Mouse (Mus musculus) heart, adult 9 months (tissue): ENCODE results near the gene Vps45.

Source experiments
- DNase-seq, 2 experiments: peaks; one replicate each; pipeline ENCODE4 v3.0.0; 2022; ENCODE audit warnings: low spot score in 2 of 2

The Vps45 gene

DNA sequence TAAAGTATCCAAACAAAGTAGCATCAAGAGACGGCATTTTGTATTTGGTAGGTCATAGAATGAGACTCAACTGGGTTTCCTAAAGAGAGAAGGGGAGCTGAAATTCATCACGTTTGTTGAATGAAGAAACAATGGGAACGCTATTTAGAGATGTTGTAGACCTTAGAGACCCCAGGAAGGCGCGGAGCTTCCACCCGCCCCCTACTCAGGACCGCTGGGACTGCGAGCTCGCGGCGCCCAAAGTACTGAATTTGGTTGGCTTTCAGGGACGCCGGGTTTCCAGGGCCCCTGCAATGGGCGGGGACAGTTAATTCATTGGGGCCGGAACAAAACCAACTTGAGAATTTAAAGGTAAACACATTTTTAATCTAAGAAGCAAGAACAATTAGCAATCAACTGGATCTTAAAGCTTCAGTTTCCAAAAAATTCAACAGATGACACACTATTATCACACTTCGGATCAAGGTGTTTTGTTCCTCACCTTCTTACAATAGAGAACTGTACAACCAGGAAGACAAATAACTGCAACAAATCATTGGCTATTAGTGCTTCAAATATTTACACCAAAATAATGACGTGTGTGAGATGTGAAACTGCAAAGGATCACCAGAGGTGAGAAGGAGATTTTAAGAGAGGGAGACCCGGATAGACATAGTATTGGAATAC, at the start of gene Vps45:
Gene Vps45 (minus strand): TSS at position 236 of the 666 bp plus-strand sequence.
- DNase-seq, result peak; percentile 60 to 70

GRCm38 (mm10) chr3:96106151-96106550, 47.9 kb upstream of the Vps45 start:
- no peak for DNase-seq

GRCm38 (mm10) chr3:96105232-96105747, 47.0 kb upstream of the Vps45 start:
- peak; percentile 19 to 28 for DNase-seq

DNA sequence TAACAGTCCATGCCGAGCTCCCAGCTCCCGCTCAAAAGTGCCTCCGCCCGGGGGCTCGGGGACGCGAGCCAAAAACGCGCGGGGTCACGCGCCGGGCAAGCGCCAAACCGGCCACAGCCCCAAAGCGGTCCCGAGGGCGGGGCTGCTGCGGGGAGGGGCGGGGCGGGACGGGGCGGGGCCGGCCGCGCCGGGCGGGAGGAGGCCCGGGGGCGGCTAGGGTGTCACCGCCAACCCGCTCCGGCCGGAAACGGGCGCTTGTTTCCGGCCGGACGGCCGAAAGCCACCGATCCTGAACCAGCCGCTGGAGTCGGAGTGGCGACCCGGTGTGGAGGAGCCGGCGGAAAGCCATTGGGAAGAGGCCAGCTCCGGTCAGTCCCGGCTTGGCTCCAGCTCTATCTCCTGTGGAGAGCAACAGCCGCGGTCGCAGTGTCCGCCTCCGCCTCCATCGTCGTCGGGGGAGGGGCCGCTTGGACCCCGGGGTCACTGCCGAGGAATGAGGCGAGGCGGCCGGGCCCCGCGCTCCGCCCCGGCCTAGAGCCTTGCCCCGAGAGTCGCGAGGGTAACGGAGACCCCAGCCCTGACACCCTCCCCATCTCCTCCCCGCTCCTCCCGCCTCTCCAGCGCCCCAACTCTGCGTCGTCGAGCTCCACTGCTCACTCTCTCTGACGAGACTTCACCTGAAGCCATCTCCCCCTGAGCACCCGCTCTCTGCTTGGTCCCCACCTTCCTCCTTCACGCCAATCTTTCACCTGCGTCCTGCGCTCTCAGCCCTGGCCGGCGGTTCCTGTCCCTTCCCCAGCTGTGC, 46.2 kb upstream of the Vps45 start, which contains the start of gene Otud7b:
Gene Otud7b (plus strand): TSS at position 267 of the 805 bp plus-strand sequence.
- peak; percentile 81 to 83 for DNase-seq

GRCm38 (mm10) chr3:96103901-96104260, 45.6 kb upstream of the Vps45 start:
- no peak for DNase-seq

DNA sequence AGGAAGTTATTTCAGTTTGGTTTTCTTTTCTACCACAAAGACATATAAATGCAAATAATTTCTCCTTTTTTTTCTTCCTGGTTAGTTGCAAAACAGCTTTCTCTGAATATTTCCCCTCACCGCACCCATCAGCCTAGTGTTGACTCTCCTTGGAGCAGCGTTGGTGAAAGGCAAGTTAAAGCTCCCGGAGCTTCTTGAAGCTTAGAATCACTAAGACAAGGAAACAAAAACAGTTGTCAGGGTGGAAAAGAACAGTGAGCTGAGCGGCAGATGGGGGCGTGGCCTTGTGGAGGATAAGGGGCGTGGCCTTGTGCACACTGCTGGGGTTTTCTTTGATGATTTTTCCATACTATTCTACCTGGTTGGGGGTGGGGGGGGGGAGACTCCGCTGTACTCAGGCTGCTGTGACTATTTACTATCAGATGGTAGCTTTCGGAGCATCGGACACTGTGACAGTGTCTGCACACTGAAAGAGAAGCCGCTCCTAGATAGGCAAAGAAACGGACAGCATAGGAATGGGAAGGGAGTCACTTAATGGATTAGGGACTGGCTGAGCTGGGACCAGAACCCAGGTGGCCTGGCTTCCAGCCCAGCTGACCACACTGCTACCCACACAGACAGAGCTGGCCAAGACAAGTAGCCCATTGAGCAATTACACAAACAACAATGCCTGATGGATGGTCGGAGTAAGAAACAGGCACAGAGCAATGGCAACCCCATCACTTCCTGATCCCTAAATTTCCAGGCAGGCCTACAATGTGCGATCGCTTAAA, 44.0 kb upstream of the Vps45 start:
- DNase-seq, result peak; percentile 15 to 42

GRCm38 (mm10) chr3:96098616-96099267, 40.5 kb upstream of the Vps45 start:
- DNase-seq, result peak; percentile 40 to 65

GRCm38 (mm10) chr3:96098168-96098567, 39.9 kb upstream of the Vps45 start:
- no peak for DNase-seq

GRCm38 (mm10) chr3:96094203-96094602, 35.9 kb upstream of the Vps45 start:
- DNase-seq, result peak; percentile 11 to 37

GRCm38 (mm10) chr3:96093509-96093908, 35.2 kb upstream of the Vps45 start:
- no peak for DNase-seq

DNA sequence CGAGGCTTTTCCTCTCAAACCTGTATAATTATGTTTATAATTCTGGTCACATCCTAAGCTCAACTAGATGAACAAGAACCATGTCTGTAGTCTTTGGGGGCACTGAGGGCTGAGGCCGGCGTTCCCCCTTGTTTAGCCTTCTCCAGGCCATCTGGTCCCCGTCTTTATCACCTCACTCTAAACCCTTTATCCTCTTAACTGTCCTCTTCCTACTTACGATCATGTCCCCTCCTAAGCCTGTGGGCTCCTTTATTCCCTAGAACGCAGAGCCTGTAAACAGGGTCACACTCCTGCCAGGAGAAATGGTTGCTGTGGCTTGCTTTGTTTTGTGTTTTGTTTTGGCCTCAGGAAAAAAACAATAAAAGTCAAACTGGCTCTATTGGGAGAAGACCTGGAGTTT, 33.7 kb upstream of the Vps45 start:
- DNase-seq, result no peak

GRCm38 (mm10) chr3:96091146-96091545, 32.9 kb upstream of the Vps45 start:
- no peak for DNase-seq

DNA sequence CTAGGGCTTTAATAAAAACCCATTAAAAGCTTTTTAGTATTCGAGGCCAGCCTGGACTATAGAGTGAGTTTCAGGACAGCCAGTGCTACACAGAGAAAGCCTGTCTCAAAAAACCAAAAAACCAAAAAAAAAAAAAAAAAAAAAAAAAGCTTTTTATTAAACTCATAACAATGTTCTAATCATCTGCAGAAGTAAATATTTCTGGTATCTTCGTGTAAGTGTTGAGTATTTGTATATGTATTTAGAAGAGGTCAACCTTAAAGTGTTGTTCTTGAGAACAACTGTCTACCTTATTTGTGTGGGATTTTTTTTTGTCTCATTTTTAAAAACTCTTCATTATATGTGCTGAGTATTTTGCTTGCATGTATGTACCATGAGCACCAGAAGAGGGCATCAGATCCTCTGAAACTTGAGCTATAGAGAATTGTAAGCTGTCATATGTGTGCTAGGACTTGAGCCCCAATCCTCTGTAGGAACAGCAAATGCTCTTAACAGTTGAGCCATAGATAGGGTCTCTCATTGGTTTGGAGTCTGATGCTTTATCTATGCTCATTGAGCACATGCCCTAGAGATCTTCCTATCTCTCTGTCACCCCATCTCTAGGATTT, 31.7 kb upstream of the Vps45 start:
- no peak for DNase-seq

GRCm38 (mm10) chr3:96087801-96088200, 29.5 kb upstream of the Vps45 start:
- DNase-seq, result no peak

- DNase-seq, result no peak
These were observed 29.0 kb upstream of the Vps45 start for GRCm38 (mm10) chr3:96087219-96087618.

GRCm38 (mm10) chr3:96084146-96084755, 26.0 kb upstream of the Vps45 start:
- no peak for DNase-seq

- peak in 1 of 2 experiments; percentile 13 for DNase-seq
These were observed 24.6 kb upstream of the Vps45 start for GRCm38 (mm10) chr3:96082714-96083508.

DNA sequence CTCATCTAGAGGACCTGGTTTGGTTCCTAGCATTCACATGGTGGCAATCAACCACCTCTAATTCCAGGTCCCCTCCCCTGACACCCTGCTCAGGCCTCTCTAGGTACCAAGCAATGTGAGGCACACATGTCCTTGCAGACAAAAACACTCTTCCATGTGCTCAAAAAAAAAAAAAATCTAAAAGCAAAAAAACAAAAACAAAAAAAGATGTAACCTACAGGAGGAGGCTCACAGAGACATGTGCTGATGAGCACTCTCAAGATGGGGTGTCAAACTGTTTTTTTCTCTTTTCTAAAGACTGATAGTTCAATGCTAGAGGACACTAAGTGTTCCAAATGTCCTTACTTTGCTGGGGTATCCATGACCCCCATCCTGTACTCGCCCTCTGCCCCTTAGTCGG, 23.8 kb upstream of the Vps45 start:
- no peak for DNase-seq

GRCm38 (mm10) chr3:96081650-96082049, 23.4 kb upstream of the Vps45 start:
- DNase-seq, result no peak

DNA sequence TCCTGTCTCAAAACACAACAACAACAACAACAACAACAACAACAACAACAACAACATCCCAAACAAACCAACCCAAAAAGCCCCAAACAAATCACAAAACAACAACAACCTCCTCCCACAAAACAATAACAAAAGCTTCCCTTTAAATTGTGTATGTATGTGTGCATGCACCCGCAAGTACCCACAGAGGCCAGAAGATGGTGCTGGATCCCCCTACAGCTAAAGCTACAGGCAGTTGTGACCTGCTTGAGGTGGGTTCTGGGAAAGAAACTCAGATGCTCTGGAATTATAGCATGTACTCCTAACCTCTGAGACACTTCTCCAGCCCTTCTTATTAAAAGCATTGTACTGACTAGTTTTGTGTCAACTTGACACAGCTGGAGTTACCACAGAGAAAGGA, 22.7 kb upstream of the Vps45 start:
- no peak for DNase-seq
